Mouse (Mus musculus) hindbrain, embryonic 14.5 days (tissue): ENCODE results near the gene Adgrf3. TPM values are rescaled to one million over a fixed set of nuclear protein-coding genes. Genes with fewer than 3 reads are reported as not detected.

ENCODE experiments used
- ATAC-seq: fragments of 200-750 bp; cut with Nextera tagmentation; 2 replicates; pipeline ENCODE4 v1.8.0; 2017; ENCODE audit warnings: moderate number of reproducible peaks, mild to moderate bottlenecking, moderate TSS enrichment, moderate library complexity; ENCODE audit not compliant: low FRiP score
- DNase-seq: peaks from one replicate; pipeline ENCODE4 v3.0.0-alpha.2; 2015; ENCODE audit warnings: low spot score
- H3K27ac ChIP-seq: fragments of 300-500 bp; sonication (generic); 2 replicates; pipeline ENCODE4 v1.5.1; 2014; ENCODE audit warnings: mild to moderate bottlenecking, moderate library complexity
- H3K27me3 ChIP-seq: fragments of 300-500 bp; sonication (generic); 2 replicates; pipeline ENCODE4 v1.6.1; 2014; ENCODE audit warnings: mild to moderate bottlenecking, low read length, mixed read lengths; ENCODE audit not compliant: control insufficient read depth, insufficient read depth
- H3K36me3 ChIP-seq: fragments of 300-500 bp; sonication (generic); replicated peaks from 2 replicates; pipeline ENCODE4 v1.6.1; 2014; ENCODE audit not compliant: control insufficient read depth, insufficient read depth
- H3K4me1 ChIP-seq: fragments of 300-500 bp; sonication (generic); replicated peaks from 2 replicates; pipeline ENCODE4 v1.6.1; 2014; ENCODE audit warnings: antibody characterized with exemption, low read length, mixed read lengths; ENCODE audit not compliant: control insufficient read depth, insufficient read depth
- H3K4me2 ChIP-seq: fragments of 300-500 bp; sonication (generic); replicated peaks from 2 replicates; pipeline ENCODE4 v1.6.1; 2014; ENCODE audit warnings: mild to moderate bottlenecking, moderate library complexity
- H3K4me3 ChIP-seq: fragments of 300-500 bp; sonication (generic); replicated peaks from 2 replicates; pipeline ENCODE4 v1.5.1; 2014; ENCODE audit warnings: mild to moderate bottlenecking, low read length
- H3K9ac ChIP-seq: fragments of 300-500 bp; sonication (generic); 2 replicates; pipeline ENCODE4 v1.6.1; 2014
- H3K9me3 ChIP-seq: fragments of 300-500 bp; sonication (generic); 2 replicates; pipeline ENCODE4 v1.6.1; 2016; ENCODE audit warnings: low read length; ENCODE audit not compliant: control insufficient read depth
- WGBS: fragments of 180-500 bp; shearing (Covaris S2); extraction: QIAGEN DNeasy Blood & Tissue Kit; methylation state at CpG from one replicate; pipeline ENCODE4 v1.1.7; 2014; 5-methylcytosine and 5-hydroxymethylcytosine counted together
- microRNA counts: library from miRNA; unstranded; fragments of <30 nt; microRNA quantifications from one replicate; lab custom pipeline; 2016
- microRNA-seq: library from miRNA; unstranded; fragments of <30 nt; microRNA quantifications from one replicate; pipeline ENCODE4, GENCODE M21; 2016
- polyA plus RNA-seq: library from polyadenylated mRNA; unstranded; fragments of >200 nt; fragmentation: Nextera tagmentation; extraction: Ambion mirVana; gene quantifications from 2 replicates; pipeline ENCODE4 v1.2.1, GENCODE M21; 2014

Gene Adgrf3
- polyA plus RNA-seq, 1 experiment from 2014 or later = not detected

- H3K9me3 ChIP-seq = no peaks in the 10 kb centered on the region
- H3K36me3 ChIP-seq = peaks cover 58% of the 10 kb centered on the region
- WGBS = 72% methylated on average over 6 of the region's 6 CpGs
- H3K9ac ChIP-seq = no peak overlapping the region
- DNase-seq (no peak), ATAC-seq (no peak)
- no peak overlapping the region for H3K27ac ChIP-seq
- no peaks in the 10 kb centered on the region for H3K27me3 ChIP-seq
- H3K4me1 ChIP-seq = no peaks in the 10 kb centered on the region
- H3K4me3 ChIP-seq = no peak overlapping the region
- no peak overlapping the region for H3K4me2 ChIP-seq
Measured at GRCm38 (mm10) chr5:30146526-30146925, 59.0 kb downstream of the Adgrf3 start.

MicroRNAs within 50 kb of the gene (microRNA counts, 519-probe panel; counts per million panel counts)
- microRNA mmu-miR-1960 (lab: Ali Mortazavi, UCI) = not detected

Small RNA genes within 50 kb of the gene (microRNA-seq; reads per million reads assigned to microRNA genes)
- gene Mir1960 = 0.81 reads per million

Other genes starting within 250 kb of the Adgrf3 start
- gene Il6, start 192.6 kb downstream of the Adgrf3 start, polyA plus RNA-seq = 0.20 TPM in 1 of 2 replicates, not detected in the other
- 45.1 and 46.9 TPM in 2 replicates for gene Tyms, start 132.1 kb downstream of the Adgrf3 start, polyA plus RNA-seq
- 13.4 TPM in 2 replicates for gene Garem2, start 100.6 kb downstream of the Adgrf3 start, polyA plus RNA-seq
- gene 3110082J24Rik, start 99.6 kb downstream of the Adgrf3 start, polyA plus RNA-seq = 3.3 and 5.2 TPM in 2 replicates
- 57.5 and 62.2 TPM in 2 replicates for gene Hadha, start 50.6 kb downstream of the Adgrf3 start, polyA plus RNA-seq
- 62.3 and 63.8 TPM in 2 replicates for gene Hadhb, start 50.5 kb downstream of the Adgrf3 start, polyA plus RNA-seq
- gene Selenoi, start 26.9 kb upstream of the Adgrf3 start, polyA plus RNA-seq = 38.0 and 39.7 TPM in 2 replicates
- 5.5 and 6.0 TPM in 2 replicates for gene Drc1, start 75.7 kb upstream of the Adgrf3 start, polyA plus RNA-seq